Mouse (Mus musculus) ES-Bruce4 (cell line): ENCODE results near the gene Cbfa2t3.

Experiments
- CTCF ChIP-seq: IDR thresholded peaks from one replicate; pipeline ENCODE4 v1.8.1; 2011; ENCODE audit warnings: low read depth, low read length
- EP300 ChIP-seq: IDR thresholded peaks from 2 replicates; pipeline ENCODE4 v1.6.1; 2011; ENCODE audit warnings: low read depth, low read length; ENCODE audit not compliant: insufficient read depth
- POLR2A ChIP-seq: IDR thresholded peaks from one replicate; pipeline ENCODE4 v1.8.1; 2011; ENCODE audit warnings: low read length; ENCODE audit not compliant: insufficient read depth

DNA sequence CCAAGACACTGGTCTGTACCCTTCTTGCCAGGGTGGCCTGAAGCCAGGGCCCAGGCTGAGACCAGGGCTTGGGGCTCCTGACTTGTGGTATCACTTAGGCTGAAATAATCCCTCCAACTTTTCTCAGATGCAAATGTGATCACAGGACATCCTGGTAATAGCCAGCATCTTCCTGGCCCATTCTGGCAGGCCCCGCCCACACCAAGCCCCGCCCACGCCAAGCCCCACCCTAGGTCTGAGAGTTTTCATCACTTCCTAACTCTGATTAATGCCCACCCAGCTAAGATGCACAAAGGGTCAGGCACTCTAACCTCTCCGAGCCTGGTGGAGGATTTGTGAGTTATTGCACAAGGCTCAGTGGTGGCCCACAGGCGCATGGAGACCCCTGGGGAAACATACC, 78.5 kb downstream of the Cbfa2t3 start:
- no peak for TF ChIP-seq POLR2A
- TF ChIP-seq CTCF = no peak
- TF ChIP-seq EP300 = no peak
